Mouse (Mus musculus): ENCODE measurements around the gene Snx9. TPM values are rescaled to one million over a fixed set of nuclear protein-coding genes. Genes with fewer than 3 reads are reported as not detected.

Gene Snx9
- polyA plus RNA-seq, 1 experiment from 2014 or later = 20.5 TPM

DNA sequence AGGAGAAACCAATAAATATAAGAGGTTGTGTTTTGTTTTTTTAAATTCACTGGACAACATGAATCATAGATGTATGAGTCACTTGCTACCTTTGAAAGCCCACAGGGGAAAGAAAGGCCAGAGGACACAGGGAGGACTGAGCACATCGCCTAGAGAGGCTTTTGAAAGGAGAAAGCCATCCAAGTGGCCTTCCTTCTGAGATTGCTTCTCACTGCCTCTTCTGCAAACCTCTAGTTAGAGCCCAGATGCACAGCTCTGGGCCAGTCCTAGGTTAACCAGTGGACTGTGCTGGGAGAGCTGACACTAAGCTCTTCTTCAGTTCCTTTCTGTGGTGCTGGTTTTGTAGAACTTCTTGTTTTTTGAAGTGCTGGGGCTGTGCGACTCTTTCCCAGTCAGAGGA is 40.9 kb upstream of the Snx9 start:
- Histone ChIP-seq H3K4me1 (peaks cover 48% of the 10 kb centered on the region), H3K27ac (replicated peaks) (no peak overlapping the region), H3K9ac (no peak overlapping the region), H3K27me3 (replicated peaks) (0 out of 2 replicates have a peak, but pooled peaks cover 5% of the 10 kb centered on the region), H3K36me3 (no peaks in the 10 kb centered on the region), H3K9me3 (no peaks in the 10 kb centered on the region), H3K4me3 (no peak overlapping the region), H3K4me2 (no peak overlapping the region)
- ATAC-seq (ENCODE audit: extremely low read depth, insufficient number of reproducible peaks, low FRiP score, low TSS enrichment) = no peak
- WGBS = 90% methylated on average over 2 of the region's 2 CpGs

DNA sequence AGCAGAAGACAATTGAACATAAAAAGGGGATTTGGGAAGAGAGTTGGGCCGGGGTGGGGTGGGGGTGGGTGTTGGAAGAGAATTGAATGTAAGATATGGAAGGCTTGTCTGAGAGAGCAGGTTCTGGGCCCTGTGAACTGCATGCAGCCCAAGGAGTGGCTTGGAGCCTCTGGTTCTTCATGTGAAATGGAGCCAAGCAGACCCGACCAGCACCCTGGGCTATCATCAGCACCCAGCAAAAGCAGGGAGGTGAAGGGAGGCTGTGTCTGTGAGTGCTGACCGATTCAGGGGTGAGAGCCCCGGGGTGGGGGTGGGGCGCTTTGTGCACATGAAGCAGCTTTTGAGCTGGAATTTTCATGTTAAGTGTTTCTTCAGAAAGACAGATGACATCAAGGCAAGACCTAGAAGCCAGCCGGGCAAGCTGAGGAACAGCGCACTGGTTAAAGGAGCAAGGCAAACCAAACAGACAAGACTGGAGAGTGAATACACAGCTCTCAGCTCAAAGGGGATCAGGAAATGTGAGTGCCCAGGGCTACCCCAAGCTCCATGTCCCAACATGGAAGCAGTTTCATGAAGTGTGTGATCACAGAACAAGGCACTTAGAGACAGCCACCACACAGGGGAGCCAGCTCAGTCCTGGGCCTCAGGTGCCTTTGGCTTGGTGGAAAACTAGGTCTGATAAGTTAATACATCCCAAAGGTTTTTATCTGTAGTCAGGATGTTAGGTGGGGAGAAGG is 40.1 kb upstream of the Snx9 start:
- no peaks in the 10 kb centered on the region for H3K36me3 ChIP-seq
- no peak for ATAC-seq (ENCODE audit: extremely low read depth, insufficient number of reproducible peaks, low FRiP score, low TSS enrichment)
- peaks cover 48% of the 10 kb centered on the region for H3K4me1 ChIP-seq
- no peak overlapping the region for H3K4me2 ChIP-seq
- H3K9me3 ChIP-seq = no peaks in the 10 kb centered on the region
- no peak overlapping the region for H3K9ac ChIP-seq
- no peak overlapping the region for H3K27ac ChIP-seq (replicated peaks)
- 0 out of 2 replicates have a peak, but pooled peaks cover 5% of the 10 kb centered on the region for H3K27me3 ChIP-seq (replicated peaks)
- no peak overlapping the region for H3K4me3 ChIP-seq
- WGBS = 70% methylated on average over 7 of the region's 7 CpGs

DNA sequence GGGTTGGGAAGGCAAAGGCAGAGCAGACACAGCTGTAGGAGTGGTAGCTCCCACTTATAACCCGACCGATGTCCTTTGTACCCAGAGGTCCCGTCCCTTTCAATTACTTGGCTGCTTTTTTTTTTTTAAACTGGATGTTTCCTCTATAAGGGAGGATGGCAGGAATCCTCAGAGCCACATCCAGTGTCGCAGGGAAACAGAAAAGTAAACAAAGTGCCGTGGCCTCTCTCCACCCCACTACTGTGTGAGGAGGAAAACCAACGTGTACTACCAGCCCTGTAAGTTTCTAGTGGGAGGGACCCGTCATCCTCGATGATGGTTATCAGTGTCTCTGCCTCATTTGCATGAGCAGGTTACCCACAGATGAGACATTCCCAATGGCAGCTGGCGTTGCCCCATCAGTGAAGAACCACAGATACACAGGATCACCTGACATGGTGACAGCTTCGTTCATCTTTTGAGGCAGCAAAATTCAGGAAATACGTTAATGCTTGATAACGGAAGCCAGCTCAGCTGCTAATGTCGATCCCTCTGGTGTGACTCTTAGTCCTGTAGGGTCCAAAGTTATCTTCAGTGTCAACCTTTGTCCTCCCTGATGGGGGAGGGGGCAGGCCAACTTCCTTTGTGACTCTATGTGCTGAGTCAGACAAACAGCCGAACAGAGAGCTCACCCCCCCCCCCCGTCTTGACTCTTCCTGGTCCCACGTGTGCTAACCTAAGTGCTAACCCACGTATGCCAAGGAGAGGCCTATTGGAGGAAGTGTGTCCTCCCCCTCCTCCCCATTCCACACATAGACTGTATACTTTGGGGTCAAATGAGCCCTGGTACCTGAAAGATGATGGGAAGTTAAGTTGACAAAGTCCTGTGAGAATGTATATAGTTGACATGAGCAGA is 39.1 kb upstream of the Snx9 start:
- Histone ChIP-seq H3K27me3 (replicated peaks) (0 out of 2 replicates have a peak, but pooled peaks cover 5% of the 10 kb centered on the region), H3K27ac (replicated peaks) (no peak overlapping the region), H3K4me3 (no peak overlapping the region), H3K36me3 (no peaks in the 10 kb centered on the region), H3K4me2 (no peak overlapping the region), H3K9me3 (no peaks in the 10 kb centered on the region), H3K4me1 (peaks cover 39% of the 10 kb centered on the region), H3K9ac (no peak overlapping the region)
- WGBS = 45% methylated on average over 17 of the region's 17 CpGs
- ATAC-seq (ENCODE audit: extremely low read depth, insufficient number of reproducible peaks, low FRiP score, low TSS enrichment) = no peak

DNA sequence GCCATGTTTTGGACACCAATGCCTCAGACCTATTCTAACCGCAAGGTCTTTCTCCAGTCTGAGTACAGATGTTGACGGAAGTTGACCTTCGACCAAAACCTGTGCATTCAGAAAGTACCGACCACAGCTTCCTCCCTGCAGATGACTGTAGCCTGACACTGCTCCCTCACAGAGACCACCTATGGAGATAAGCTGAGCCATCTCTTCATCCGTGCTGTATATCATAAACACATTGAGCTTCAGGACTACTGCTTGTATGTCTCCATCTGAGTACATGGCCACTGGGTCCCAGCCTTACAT is 38.5 kb upstream of the Snx9 start:
- Histone ChIP-seq H3K4me3 (no peak overlapping the region), H3K4me1 (peaks cover 34% of the 10 kb centered on the region), H3K4me2 (no peak overlapping the region), H3K9me3 (no peaks in the 10 kb centered on the region), H3K27me3 (replicated peaks) (0 out of 2 replicates have a peak, but pooled peaks cover 5% of the 10 kb centered on the region), H3K9ac (no peak overlapping the region), H3K36me3 (no peaks in the 10 kb centered on the region), H3K27ac (replicated peaks) (no peak overlapping the region)
- ATAC-seq (ENCODE audit: extremely low read depth, insufficient number of reproducible peaks, low FRiP score, low TSS enrichment) = no peak
- WGBS = 84% methylated on average over 5 of the region's 5 CpGs

DNA sequence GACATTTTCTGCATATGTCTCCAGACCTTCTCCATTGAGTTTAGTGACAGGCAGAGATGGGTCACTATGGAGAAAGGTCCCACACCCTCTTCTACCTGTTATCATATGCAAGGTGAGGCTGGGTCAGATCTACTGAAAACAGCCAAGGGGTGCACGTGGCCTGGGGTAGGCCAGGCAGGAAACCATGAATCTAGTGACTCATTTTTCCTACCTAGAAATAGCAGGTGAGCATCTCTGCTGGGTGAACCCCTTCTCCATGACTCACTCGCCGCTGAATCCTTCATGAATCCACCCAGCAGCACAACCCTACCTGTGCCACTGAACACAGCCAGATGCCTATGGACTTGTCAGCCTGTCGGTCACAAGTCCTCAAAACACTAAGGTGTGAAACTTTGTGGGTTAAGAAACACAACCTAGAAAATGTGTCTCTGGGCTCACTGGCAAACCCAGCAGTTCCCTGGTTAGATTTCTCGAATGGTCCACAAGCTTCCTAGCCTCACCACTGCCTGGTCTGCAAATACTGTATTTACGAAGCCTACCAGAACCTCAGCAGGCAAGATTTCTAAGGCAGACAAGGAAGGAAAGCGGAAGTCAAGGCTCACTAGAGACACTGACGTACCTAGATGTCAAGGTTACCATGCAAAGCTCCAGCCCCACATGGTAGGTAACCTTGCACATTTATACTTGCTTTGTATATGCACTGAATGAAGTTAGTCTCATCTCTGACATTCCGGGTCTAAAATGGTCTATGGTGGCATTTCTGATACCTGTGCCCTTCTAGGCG is 37.7 kb upstream of the Snx9 start:
- H3K9ac ChIP-seq = no peak overlapping the region
- no peak overlapping the region for H3K4me3 ChIP-seq
- ATAC-seq (ENCODE audit: extremely low read depth, insufficient number of reproducible peaks, low FRiP score, low TSS enrichment) = no peak
- no peaks in the 10 kb centered on the region for H3K36me3 ChIP-seq
- H3K27me3 ChIP-seq (replicated peaks) = 0 out of 2 replicates have a peak, but pooled peaks cover 5% of the 10 kb centered on the region
- H3K9me3 ChIP-seq = no peaks in the 10 kb centered on the region
- peaks cover 26% of the 10 kb centered on the region for H3K4me1 ChIP-seq
- 87% methylated on average over 10 of the region's 10 CpGs for WGBS
- H3K4me2 ChIP-seq = no peak overlapping the region
- H3K27ac ChIP-seq (replicated peaks) = no peak overlapping the region

DNA sequence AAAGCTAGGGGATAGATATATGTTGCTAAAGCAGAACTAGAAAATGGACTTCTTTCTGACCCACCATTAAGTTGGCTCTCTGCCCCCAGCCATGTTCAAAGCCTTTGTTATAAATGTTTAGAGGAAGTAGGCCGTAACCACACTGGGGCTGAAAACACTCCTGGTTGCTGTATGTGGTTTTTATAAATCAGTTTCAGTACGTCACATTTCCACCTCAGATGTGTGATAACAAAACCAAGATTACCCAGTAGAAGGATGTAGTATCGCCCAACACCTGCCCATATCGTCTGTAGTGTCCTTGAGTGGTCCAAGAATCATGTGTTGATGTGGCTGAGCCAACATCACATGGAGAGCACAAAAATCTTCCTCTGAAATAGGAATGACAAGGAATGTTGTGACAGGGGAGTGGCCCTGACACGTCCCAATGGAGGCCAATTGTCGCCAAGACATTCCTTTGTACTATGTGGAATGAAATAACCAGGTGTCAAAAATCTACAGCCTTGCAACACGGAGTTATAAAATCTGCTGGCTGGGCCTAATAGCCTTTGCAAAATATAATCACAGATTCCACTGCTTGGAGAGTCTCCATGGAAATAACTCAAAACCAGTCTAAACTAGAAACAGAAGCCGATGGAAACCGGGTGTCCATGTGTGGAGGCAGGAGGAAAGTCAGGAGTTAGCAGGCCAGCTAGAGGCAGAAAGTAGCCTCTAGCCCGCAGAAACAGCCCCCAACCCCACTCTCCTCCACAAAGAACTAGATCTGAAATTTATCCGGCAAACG is 36.6 kb upstream of the Snx9 start:
- peaks cover 17% of the 10 kb centered on the region for H3K4me1 ChIP-seq
- WGBS = 73% methylated on average over 12 of the region's 12 CpGs
- 0 out of 2 replicates have a peak, but pooled peaks cover 5% of the 10 kb centered on the region for H3K27me3 ChIP-seq (replicated peaks)
- no peaks in the 10 kb centered on the region for H3K36me3 ChIP-seq
- H3K27ac ChIP-seq (replicated peaks) = no peak overlapping the region
- no peak overlapping the region for H3K4me3 ChIP-seq
- H3K4me2 ChIP-seq = no peak overlapping the region
- ATAC-seq (ENCODE audit: extremely low read depth, insufficient number of reproducible peaks, low FRiP score, low TSS enrichment) = no peak
- no peaks in the 10 kb centered on the region for H3K9me3 ChIP-seq
- no peak overlapping the region for H3K9ac ChIP-seq

DNA sequence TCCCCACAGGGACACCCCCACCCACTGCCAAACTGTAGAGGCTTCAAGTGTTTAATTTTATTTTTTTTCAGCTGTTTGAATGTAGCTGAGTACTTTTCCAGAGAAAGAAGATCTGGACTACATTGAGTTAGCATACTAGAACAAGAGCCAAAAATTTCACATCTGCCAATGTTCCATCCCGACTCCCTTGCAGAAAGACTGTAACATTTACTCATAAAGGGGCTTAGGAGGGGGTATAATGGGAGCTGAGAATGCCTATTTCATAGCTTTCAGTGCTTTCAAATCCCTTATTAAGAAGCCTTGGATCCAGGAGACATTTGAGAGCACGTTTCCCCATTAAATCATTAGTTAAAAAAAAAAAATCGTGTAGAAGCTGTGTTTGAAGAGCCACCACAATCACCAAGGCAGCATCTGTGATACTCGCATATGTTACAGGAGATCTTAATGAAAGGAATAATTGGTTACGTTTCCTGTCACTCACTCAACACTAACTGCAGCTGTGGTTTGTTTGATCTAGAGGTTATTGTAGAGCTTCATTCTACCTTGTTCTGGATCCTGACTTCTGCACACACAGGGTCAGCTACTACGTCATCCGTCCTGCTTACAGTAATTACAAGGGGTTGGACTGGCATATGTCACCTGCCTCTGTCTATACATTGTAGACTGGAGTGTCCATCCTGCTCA is 35.8 kb upstream of the Snx9 start:
- Histone ChIP-seq H3K27ac (replicated peaks) (no peak overlapping the region), H3K4me1 (peaks cover 14% of the 10 kb centered on the region), H3K36me3 (no peaks in the 10 kb centered on the region), H3K9ac (no peak overlapping the region), H3K27me3 (replicated peaks) (0 out of 2 replicates have a peak, but pooled peaks cover 3% of the 10 kb centered on the region), H3K4me3 (no peak overlapping the region), H3K9me3 (no peaks in the 10 kb centered on the region), H3K4me2 (no peak overlapping the region)
- no peak for ATAC-seq (ENCODE audit: extremely low read depth, insufficient number of reproducible peaks, low FRiP score, low TSS enrichment)
- WGBS = 71% methylated on average over 7 of the region's 7 CpGs

DNA sequence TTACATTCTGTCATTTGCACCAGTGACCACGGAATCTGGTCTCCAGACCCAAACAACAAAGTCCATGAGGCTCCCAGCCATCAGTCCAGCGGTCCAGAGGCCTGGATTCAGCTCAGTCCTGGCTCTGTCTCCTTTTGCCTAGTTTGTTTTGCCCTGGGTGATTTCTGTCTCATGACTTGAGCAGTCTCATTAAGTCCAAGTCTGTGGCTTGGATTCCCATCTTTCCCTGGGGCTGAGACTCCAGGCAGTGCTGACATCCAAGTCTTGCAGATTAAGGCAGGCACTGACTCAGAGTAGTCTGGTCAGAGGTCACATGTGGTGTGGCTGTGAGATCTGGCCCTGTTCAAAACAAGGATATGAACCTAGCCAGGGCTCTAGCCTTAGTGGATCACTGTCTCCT is 35.2 kb upstream of the Snx9 start:
- ATAC-seq (ENCODE audit: extremely low read depth, insufficient number of reproducible peaks, low FRiP score, low TSS enrichment) = no peak
- Histone ChIP-seq H3K4me3 (no peak overlapping the region), H3K27ac (replicated peaks) (no peak overlapping the region), H3K4me2 (no peak overlapping the region), H3K9ac (no peak overlapping the region), H3K4me1 (peaks cover 13% of the 10 kb centered on the region), H3K27me3 (replicated peaks) (no peaks in the 10 kb centered on the region), H3K36me3 (no peaks in the 10 kb centered on the region), H3K9me3 (no peaks in the 10 kb centered on the region)
- 80% methylated on average over 2 of the region's 2 CpGs for WGBS

DNA sequence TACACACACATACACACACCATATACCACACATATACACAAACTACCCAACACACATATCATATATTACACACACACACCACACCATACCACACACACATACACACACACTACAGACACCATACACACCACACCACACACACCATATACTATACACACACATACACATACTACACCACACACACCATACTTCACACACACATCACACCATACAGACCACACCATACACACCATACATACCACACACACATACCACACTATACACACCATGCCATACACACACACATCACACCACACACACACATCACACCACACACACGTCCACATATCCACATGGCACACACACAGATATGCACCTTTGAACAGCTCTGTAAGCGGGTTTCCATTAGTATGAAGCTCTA is 34.3 kb upstream of the Snx9 start:
- WGBS = 79% methylated on average over 2 of the region's 2 CpGs

DNA sequence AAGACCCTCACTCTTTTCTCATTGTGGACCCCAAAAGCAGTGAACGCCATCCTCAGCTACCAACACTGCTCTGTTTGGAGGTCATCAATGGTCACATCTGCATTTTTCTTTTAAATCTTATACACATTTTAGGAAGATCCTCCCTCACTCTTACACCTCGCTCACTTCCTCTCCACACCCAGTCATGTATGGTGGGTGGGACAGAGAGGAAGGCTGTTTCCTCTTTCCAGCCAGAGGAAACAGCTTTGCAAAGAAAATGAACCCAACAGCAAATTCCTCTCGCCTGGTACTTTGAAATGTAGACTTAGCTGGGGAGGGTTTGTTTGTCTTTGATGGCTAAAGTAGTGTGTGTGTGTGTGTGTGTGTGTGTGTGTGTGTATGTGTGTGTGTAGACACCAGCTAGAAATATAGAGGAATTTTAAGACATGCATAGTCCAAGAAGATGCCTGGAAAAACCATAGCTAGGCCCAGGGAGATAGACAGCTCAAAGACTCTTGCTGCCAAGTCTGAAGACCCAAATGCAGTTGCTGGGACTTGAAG is 33.2 kb upstream of the Snx9 start:
- Histone ChIP-seq H3K36me3 (no peaks in the 10 kb centered on the region), H3K4me2 (no peak overlapping the region), H3K4me1 (no peaks in the 10 kb centered on the region), H3K27me3 (replicated peaks) (no peaks in the 10 kb centered on the region), H3K27ac (replicated peaks) (peak overlapping the region; percentile 36; the same call in 1 of the 2 replicates), H3K9ac (no peak overlapping the region), H3K9me3 (no peaks in the 10 kb centered on the region), H3K4me3 (no peak overlapping the region)
- ATAC-seq (ENCODE audit: extremely low read depth, insufficient number of reproducible peaks, low FRiP score, low TSS enrichment) = no peak
- WGBS = 63% methylated on average over 3 of the region's 3 CpGs

More for the DNA sequence above, 34.3 kb upstream of the Snx9 start:
- H3K4me1 ChIP-seq = peaks cover 4% of the 10 kb centered on the region
- H3K36me3 ChIP-seq = no peaks in the 10 kb centered on the region
- no peaks in the 10 kb centered on the region for H3K27me3 ChIP-seq (replicated peaks)
- ATAC-seq (ENCODE audit: extremely low read depth, insufficient number of reproducible peaks, low FRiP score, low TSS enrichment) = no peak
- no peak overlapping the region for H3K9ac ChIP-seq
- H3K4me3 ChIP-seq = no peak overlapping the region
- no peaks in the 10 kb centered on the region for H3K9me3 ChIP-seq
- H3K27ac ChIP-seq (replicated peaks) = no peak overlapping the region
- H3K4me2 ChIP-seq = no peak overlapping the region

Data from heart, embryonic 13.5 days (tissue).